Mouse (Mus musculus) small intestine, adult 2 months (tissue): Measurements from ENCODE around the gene Trim47.

Experiments used
- CTCF ChIP-seq: fragments of 200-500 bp; IDR thresholded peaks from 2 replicates; pipeline ENCODE4 v1.5.1; 2012; ENCODE audit warnings: low read depth, mild to moderate bottlenecking, control low read depth, inconsistent platforms, low read length, moderate library complexity, mixed read lengths; ENCODE audit not compliant: insufficient replicate concordance, insufficient read length; ENCODE audit errors: extremely low read depth
- POLR2A ChIP-seq: fragments of 200-500 bp; IDR thresholded peaks from 2 replicates; pipeline ENCODE4 v1.6.1; 2012; ENCODE audit warnings: low read depth, mild to moderate bottlenecking, control low read depth, inconsistent platforms, low read length, moderate library complexity

DNA sequence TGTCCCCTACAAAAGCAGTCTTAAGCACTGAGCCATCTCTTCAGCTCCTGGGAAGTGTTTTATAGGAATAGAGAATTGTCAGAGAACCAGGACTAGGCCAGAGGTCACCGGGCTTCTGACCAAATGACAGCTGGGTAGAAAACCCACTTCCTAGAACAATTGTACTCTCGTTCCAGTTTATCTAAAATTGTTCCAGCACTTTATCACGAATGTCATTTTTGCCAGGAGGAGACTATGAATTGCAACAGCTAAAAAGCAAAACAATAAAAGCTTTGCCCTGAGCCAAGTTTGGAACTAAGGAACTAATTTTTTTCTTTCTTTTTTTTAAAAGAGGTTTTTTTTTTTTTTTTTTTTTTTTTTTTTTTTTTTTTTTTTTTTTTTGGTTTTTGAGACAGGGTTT, 31.4 kb downstream of the Trim47 start:
- TF ChIP-seq CTCF = no peak
- TF ChIP-seq POLR2A = no peak
